Mouse (Mus musculus): ENCODE data around the gene Arhgap18. TPM values are rescaled to one million over a fixed set of nuclear protein-coding genes. Genes with fewer than 3 reads are reported as not detected.

Gene Arhgap18
- polyA plus RNA-seq, 1 experiment from 2014 or later = 37.3 TPM

DNA sequence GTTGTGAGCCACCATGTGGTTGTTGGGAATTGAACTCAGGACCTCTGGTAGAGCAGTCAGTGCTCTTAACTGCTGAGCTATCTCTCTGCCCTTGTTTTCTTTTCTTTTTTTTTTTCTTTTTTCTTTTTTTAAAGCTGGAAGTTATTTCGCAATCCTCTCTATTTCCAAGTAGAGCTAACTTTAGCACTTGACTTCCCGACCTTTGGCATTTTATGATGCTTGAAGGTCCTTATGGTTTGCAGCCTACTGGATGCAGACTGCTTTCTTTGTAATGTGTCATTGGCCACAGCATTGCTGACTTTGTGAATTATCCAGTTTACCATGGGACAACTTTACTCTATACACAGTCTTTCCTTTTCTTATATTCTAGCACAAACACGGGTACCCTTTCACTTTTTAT is 80.2 kb downstream of the Arhgap18 start:
- H3K4me1 ChIP-seq = peaks cover 9% of the 10 kb centered on the region
- 77% methylated on average over 3 of the region's 3 CpGs for WGBS
- no peaks in the 10 kb centered on the region for H3K9me3 ChIP-seq
- no peak overlapping the region for H3K27ac ChIP-seq (replicated peaks)
- no peak for ATAC-seq (ENCODE audit: extremely low read depth, insufficient number of reproducible peaks, low FRiP score, low TSS enrichment)
- H3K27me3 ChIP-seq (replicated peaks) = no peaks in the 10 kb centered on the region
- H3K9ac ChIP-seq = no peak overlapping the region
- H3K4me3 ChIP-seq = no peak overlapping the region
- no peaks in the 10 kb centered on the region for H3K36me3 ChIP-seq
- no peak overlapping the region for H3K4me2 ChIP-seq

GRCm38 (mm10) chr10:26849311-26849710 is 96.1 kb downstream of the Arhgap18 start:
- Histone ChIP-seq H3K36me3 (peaks cover 45% of the 10 kb centered on the region), H3K27me3 (replicated peaks) (no peaks in the 10 kb centered on the region), H3K27ac (replicated peaks) (no peak overlapping the region), H3K9ac (no peak overlapping the region), H3K4me2 (no peak overlapping the region), H3K4me3 (no peak overlapping the region), H3K9me3 (no peaks in the 10 kb centered on the region), H3K4me1 (no peaks in the 10 kb centered on the region)
- no peak for ATAC-seq (ENCODE audit: extremely low read depth, insufficient number of reproducible peaks, low FRiP score, low TSS enrichment)
- WGBS = 76% methylated on average over 4 of the region's 4 CpGs

DNA sequence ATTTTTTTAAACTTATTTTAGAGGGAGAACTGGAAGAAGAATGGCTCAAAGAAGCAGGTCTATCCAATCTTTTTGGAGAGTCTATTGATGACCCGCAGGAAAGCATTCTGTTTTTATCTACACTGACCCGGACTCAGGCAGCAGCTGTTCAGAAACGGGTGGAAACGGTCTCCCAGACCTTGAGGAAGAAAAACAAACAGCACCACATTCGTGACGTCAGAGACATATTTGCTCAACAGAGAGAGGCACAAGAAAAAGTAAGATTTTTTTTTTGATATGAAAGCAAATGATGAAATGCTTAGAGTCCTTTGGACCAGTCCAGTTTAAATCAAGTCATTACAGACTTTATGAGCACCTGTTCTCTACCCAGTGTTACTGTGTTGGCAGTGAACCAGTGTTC is 96.6 kb downstream of the Arhgap18 start:
- no peaks in the 10 kb centered on the region for H3K4me1 ChIP-seq
- H3K9ac ChIP-seq = no peak overlapping the region
- no peak overlapping the region for H3K4me3 ChIP-seq
- no peaks in the 10 kb centered on the region for H3K27me3 ChIP-seq (replicated peaks)
- peaks cover 45% of the 10 kb centered on the region for H3K36me3 ChIP-seq
- ATAC-seq (ENCODE audit: extremely low read depth, insufficient number of reproducible peaks, low FRiP score, low TSS enrichment) = no peak
- H3K27ac ChIP-seq (replicated peaks) = no peak overlapping the region
- no peaks in the 10 kb centered on the region for H3K9me3 ChIP-seq
- 46% methylated on average over 6 of the region's 6 CpGs for WGBS
- H3K4me2 ChIP-seq = no peak overlapping the region

DNA sequence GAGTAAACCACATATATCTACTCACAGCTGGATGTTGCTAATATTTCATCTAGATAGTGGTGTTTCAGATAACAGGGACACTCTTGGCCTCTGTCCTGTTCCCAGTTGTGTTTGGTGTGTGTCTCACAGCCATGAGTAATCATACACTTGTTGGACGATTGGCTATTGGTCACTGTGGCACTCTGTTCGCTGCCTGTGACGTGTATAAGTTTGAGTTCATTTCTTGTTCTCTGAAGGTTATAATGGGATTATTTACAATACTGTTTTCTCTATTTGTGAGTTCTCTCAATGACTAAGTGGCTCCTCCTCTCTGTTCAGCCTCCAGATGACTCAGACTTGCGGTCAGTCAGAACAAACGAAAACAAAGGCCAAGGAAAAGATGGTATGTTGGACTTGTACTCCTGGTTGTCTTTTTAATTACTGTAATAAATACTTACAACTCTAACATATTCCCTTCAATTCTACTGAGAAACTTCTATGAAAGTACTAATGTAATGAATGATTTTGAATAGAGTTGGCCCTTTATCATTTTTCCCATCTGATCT is 101.4 kb downstream of the Arhgap18 start:
- no peaks in the 10 kb centered on the region for H3K27me3 ChIP-seq (replicated peaks)
- H3K4me3 ChIP-seq = no peak overlapping the region
- H3K27ac ChIP-seq (replicated peaks) = no peak overlapping the region
- H3K9me3 ChIP-seq = no peaks in the 10 kb centered on the region
- 0 out of 2 replicates have a peak, but pooled peaks cover 3% of the 10 kb centered on the region for H3K4me1 ChIP-seq
- WGBS = 86% methylated on average over 5 of the region's 5 CpGs
- H3K4me2 ChIP-seq = no peak overlapping the region
- ATAC-seq (ENCODE audit: extremely low read depth, insufficient number of reproducible peaks, low FRiP score, low TSS enrichment) = no peak
- no peak overlapping the region for H3K9ac ChIP-seq
- peaks cover 36% of the 10 kb centered on the region for H3K36me3 ChIP-seq

GRCm38 (mm10) chr10:26855851-26856535 is 102.8 kb downstream of the Arhgap18 start:
- Histone ChIP-seq H3K27me3 (replicated peaks) (no peaks in the 10 kb centered on the region), H3K36me3 (peaks cover 31% of the 10 kb centered on the region), H3K9me3 (no peaks in the 10 kb centered on the region), H3K4me3 (no peak overlapping the region), H3K4me1 (0 out of 2 replicates have a peak, but pooled peaks cover 3% of the 10 kb centered on the region), H3K27ac (replicated peaks) (no peak overlapping the region), H3K4me2 (no peak overlapping the region), H3K9ac (no peak overlapping the region)
- 74% methylated on average over 8 of the region's 8 CpGs for WGBS
- ATAC-seq (ENCODE audit: extremely low read depth, insufficient number of reproducible peaks, low FRiP score, low TSS enrichment) = no peak

- 88% methylated on average over 4 of the region's 4 CpGs for WGBS
- no peak for ATAC-seq (ENCODE audit: extremely low read depth, insufficient number of reproducible peaks, low FRiP score, low TSS enrichment)
- no peaks in the 10 kb centered on the region for H3K9me3 ChIP-seq
- H3K4me3 ChIP-seq = no peak overlapping the region
- no peak overlapping the region for H3K9ac ChIP-seq
- H3K4me1 ChIP-seq = 0 out of 2 replicates have a peak, but pooled peaks cover 3% of the 10 kb centered on the region
- H3K27me3 ChIP-seq (replicated peaks) = no peaks in the 10 kb centered on the region
- H3K36me3 ChIP-seq = peaks cover 28% of the 10 kb centered on the region
- H3K27ac ChIP-seq (replicated peaks) = no peak overlapping the region
- H3K4me2 ChIP-seq = no peak overlapping the region
These were observed 104.4 kb downstream of the Arhgap18 start for GRCm38 (mm10) chr10:26857583-26857982.

GRCm38 (mm10) chr10:26858537-26858936 is 105.3 kb downstream of the Arhgap18 start:
- peaks cover 25% of the 10 kb centered on the region for H3K36me3 ChIP-seq
- WGBS = 85% methylated on average over 4 of the region's 4 CpGs
- no peak overlapping the region for H3K27ac ChIP-seq (replicated peaks)
- H3K4me2 ChIP-seq = no peak overlapping the region
- no peak overlapping the region for H3K9ac ChIP-seq
- H3K4me1 ChIP-seq = 0 out of 2 replicates have a peak, but pooled peaks cover 3% of the 10 kb centered on the region
- no peak for ATAC-seq (ENCODE audit: extremely low read depth, insufficient number of reproducible peaks, low FRiP score, low TSS enrichment)
- H3K4me3 ChIP-seq = no peak overlapping the region
- H3K9me3 ChIP-seq = no peaks in the 10 kb centered on the region
- no peaks in the 10 kb centered on the region for H3K27me3 ChIP-seq (replicated peaks)

DNA sequence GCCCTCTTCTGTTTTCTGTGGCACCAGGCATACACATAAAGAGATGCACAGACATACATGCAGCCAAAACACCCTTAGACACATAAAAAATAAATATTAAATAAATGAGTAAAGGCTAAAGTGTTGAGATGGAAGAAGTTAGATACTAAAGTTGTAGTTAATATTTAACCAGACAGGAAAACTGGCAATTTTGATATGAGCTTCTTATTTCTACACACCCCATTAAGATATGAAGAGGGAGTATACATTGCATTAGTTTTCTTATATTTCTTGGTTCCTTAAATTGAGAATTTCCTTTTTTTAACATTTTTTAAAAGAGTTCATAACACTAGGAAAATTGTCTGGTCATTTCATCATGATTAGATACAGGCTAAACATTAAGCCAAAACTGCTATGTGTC is 108.0 kb downstream of the Arhgap18 start:
- ATAC-seq (ENCODE audit: extremely low read depth, insufficient number of reproducible peaks, low FRiP score, low TSS enrichment) = no peak
- H3K27me3 ChIP-seq (replicated peaks) = no peaks in the 10 kb centered on the region
- peaks cover 22% of the 10 kb centered on the region for H3K36me3 ChIP-seq
- H3K4me1 ChIP-seq = 0 out of 2 replicates have a peak, but pooled peaks cover 3% of the 10 kb centered on the region
- H3K4me3 ChIP-seq = no peak overlapping the region
- no peaks in the 10 kb centered on the region for H3K9me3 ChIP-seq
- H3K9ac ChIP-seq = no peak overlapping the region
- no peak overlapping the region for H3K4me2 ChIP-seq
- H3K27ac ChIP-seq (replicated peaks) = no peak overlapping the region

DNA sequence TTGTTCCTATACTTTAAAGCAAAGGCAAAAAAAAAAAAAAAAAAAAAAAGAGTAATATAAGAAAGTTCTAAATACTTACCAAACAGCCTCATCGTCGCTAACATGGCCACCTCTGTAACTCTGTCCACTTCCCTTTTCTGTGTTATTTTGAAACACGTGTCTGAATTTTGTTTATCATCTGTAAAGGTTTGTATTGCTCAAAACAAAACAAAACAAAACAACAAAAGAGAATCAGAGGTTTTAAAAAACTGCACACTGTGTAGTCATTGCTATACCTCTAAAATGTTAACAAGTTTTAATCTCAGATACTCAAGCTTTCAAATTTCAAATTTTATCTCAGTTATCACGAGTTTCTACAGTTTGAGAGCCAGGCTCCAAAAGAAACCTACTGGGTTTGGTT is 109.0 kb downstream of the Arhgap18 start:
- H3K9ac ChIP-seq = no peak overlapping the region
- H3K36me3 ChIP-seq = peaks cover 22% of the 10 kb centered on the region
- whole genome bisulfite sequencing = 76% methylated on average over 4 of the region's 4 CpGs
- H3K9me3 ChIP-seq = no peaks in the 10 kb centered on the region
- ATAC-seq (ENCODE audit: extremely low read depth, insufficient number of reproducible peaks, low FRiP score, low TSS enrichment) = no peak
- H3K27ac ChIP-seq (replicated peaks) = no peak overlapping the region
- H3K4me3 ChIP-seq = no peak overlapping the region
- H3K27me3 ChIP-seq (replicated peaks) = no peaks in the 10 kb centered on the region
- H3K4me2 ChIP-seq = no peak overlapping the region
- 0 out of 2 replicates have a peak, but pooled peaks cover 3% of the 10 kb centered on the region for H3K4me1 ChIP-seq

GRCm38 (mm10) chr10:26863982-26864381 is 110.8 kb downstream of the Arhgap18 start:
- Histone ChIP-seq H3K27me3 (replicated peaks) (no peaks in the 10 kb centered on the region), H3K9me3 (no peaks in the 10 kb centered on the region), H3K9ac (no peak overlapping the region), H3K4me1 (0 out of 2 replicates have a peak, but pooled peaks cover 3% of the 10 kb centered on the region), H3K4me2 (no peak overlapping the region), H3K36me3 (peaks cover 22% of the 10 kb centered on the region), H3K4me3 (no peak overlapping the region), H3K27ac (replicated peaks) (no peak overlapping the region)
- WGBS = 80% methylated on average over 1 of the region's 1 CpGs
- no peak for ATAC-seq (ENCODE audit: extremely low read depth, insufficient number of reproducible peaks, low FRiP score, low TSS enrichment)

DNA sequence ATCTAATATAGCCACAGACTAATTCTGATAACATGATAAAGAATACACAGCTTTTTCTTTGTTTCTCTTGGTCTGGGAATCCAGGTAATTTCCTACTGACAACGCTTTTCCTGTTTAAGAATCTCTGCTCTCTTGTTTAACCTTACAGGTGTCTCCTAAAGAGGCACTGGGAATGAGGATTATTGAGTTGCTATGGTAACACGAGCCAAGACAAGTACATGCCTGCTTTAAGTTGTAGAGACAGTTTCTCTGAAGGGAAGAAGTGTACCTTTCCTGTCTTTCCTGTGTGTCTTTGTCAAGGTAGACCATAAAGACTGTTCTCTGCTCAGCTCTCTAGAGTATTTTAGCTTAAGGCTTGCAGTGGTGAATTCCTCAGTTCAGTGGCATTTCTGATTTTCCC is 117.6 kb downstream of the Arhgap18 start:
- Histone ChIP-seq H3K36me3 (peaks cover 17% of the 10 kb centered on the region), H3K27ac (replicated peaks) (no peak overlapping the region), H3K9me3 (no peaks in the 10 kb centered on the region), H3K27me3 (replicated peaks) (no peaks in the 10 kb centered on the region), H3K4me2 (no peak overlapping the region), H3K9ac (no peak overlapping the region), H3K4me1 (no peaks in the 10 kb centered on the region), H3K4me3 (no peak overlapping the region)
- WGBS = 63% methylated on average over 2 of the region's 2 CpGs
- ATAC-seq (ENCODE audit: extremely low read depth, insufficient number of reproducible peaks, low FRiP score, low TSS enrichment) = no peak

- WGBS = 83% methylated on average over 11 of the region's 11 CpGs
- Histone ChIP-seq H3K27me3 (replicated peaks) (no peaks in the 10 kb centered on the region), H3K9me3 (no peaks in the 10 kb centered on the region), H3K4me3 (no peak overlapping the region), H3K27ac (replicated peaks) (no peak overlapping the region), H3K4me2 (no peak overlapping the region), H3K4me1 (peaks cover 9% of the 10 kb centered on the region), H3K9ac (no peak overlapping the region), H3K36me3 (peaks cover 21% of the 10 kb centered on the region; the same call in 1 of the 2 replicates)
- ATAC-seq (ENCODE audit: extremely low read depth, insufficient number of reproducible peaks, low FRiP score, low TSS enrichment) = no peak
These were observed 124.1 kb downstream of the Arhgap18 start for GRCm38 (mm10) chr10:26877309-26877708.

All from heart, embryonic 13.5 days (tissue).